Mouse (Mus musculus) cortical plate, adult 2 months (tissue): ENCODE results near the gene Eefsec. TPM values are rescaled to one million over a fixed set of nuclear protein-coding genes. Genes with fewer than 3 reads are reported as not detected.

Experiments used
- H3K27ac ChIP-seq: fragments of 200-500 bp; 2 replicates; pipeline ENCODE4 v1.5.1; 2012; ENCODE audit warnings: low read length, control low read depth, inconsistent platforms; ENCODE audit not compliant: insufficient read depth
- H3K4me1 ChIP-seq: fragments of 200-500 bp; 2 replicates; pipeline ENCODE4 v1.6.1; 2011; ENCODE audit warnings: low read length; ENCODE audit not compliant: control insufficient read depth, insufficient read depth
- H3K4me3 ChIP-seq: fragments of 200-500 bp; 2 replicates; pipeline ENCODE4 v1.5.1; 2011; ENCODE audit warnings: mild to moderate bottlenecking, low read length, control low read depth; ENCODE audit not compliant: insufficient read depth
- CTCF ChIP-seq: fragments of 200-500 bp; IDR thresholded peaks from 2 replicates; pipeline ENCODE4 v1.5.1; 2011; ENCODE audit warnings: mild to moderate bottlenecking, control low read depth, low read length; ENCODE audit not compliant: insufficient read depth; ENCODE audit errors: extremely low read depth
- POLR2A ChIP-seq: fragments of 200-500 bp; IDR thresholded peaks from 2 replicates; pipeline ENCODE4 v1.6.1; 2011; ENCODE audit warnings: mild to moderate bottlenecking, low read length, control low read depth; ENCODE audit not compliant: insufficient read depth; ENCODE audit errors: extremely low read depth
- polyA plus RNA-seq: library from polyadenylated mRNA; depleted of rRNA; stranded (reverse); fragments of >200 nt; gene quantifications from 2 replicates; pipeline ENCODE4 v1.2.3, GENCODE M21; 2012; rRNA removed

Gene Eefsec
- polyA plus RNA-seq, 1 experiment, result 18.3 TPM

DNA sequence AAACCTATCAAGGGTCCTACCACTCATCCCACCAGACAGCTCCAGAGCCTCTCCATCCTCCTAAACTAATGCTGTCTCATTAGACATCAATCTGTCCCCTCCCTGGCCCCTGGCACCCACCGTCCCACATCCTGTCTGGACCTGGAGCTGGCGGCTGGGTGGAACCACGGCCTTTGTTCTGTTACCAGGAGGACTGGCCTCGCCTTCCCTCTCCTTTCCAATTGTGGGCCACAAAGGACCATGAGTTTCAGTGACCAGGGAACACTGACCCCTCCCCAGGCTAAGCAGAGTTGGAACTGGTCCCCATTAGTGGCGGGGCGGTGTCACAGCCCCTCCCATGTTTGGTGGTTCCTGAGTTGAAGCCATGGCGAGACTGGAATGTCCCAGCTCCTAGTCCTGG, 218.8 kb downstream of the Eefsec start:
- TF ChIP-seq POLR2A (no peak), CTCF (no peak)
- H3K4me1 ChIP-seq, result no peaks in the 10 kb centered on the region
- H3K4me3 ChIP-seq, result no peak overlapping the region
- no peak overlapping the region for H3K27ac ChIP-seq

DNA sequence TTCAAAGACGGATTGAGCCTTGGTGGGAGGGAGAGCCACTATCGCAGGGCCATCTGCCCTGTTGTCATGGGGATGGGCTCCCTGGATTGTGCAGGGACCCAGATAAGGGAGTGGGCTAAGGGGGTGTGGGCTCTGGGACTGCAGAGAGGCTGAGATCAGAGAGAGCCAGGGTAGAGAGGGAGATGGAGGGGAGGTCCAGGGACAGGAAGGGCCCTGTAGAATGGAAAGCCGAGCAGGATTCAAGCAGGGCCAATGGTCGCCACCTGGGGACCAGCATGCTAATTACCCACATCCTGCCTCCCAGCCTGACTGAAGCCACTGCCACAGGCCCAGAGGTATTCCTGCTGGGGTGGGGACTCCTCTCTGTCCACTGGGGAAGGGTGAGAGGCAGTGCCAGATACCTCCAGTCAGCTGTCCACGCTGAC, 219.8 kb downstream of the Eefsec start:
- TF ChIP-seq CTCF (no peak), POLR2A (no peak)
- no peaks in the 10 kb centered on the region for H3K4me1 ChIP-seq

DNA sequence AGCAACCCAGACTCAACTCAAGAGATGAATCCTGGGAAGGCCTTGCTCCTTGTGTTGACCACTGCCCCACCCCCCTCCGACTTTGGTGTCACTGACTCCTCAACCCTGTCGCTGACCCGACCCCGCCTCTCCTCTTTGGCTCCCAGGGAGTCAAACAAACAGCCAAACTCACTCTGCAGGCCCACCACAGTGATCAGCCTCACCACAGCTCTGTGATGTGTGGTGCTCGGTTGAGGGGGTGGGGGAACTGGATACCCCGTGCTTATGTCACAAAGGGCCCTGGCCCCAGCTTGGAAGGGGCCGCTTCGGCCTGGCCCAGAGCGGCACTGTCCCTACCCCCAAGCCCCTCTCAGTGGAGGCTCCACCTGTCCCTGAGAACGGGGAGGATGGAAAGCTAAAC, 224.4 kb downstream of the Eefsec start, which contains the start of gene Dnajb8:
Dnajb8 (plus strand) TSS at position 301 of the 400 bp plus-strand sequence.
- Histone ChIP-seq H3K27ac (no peak within 1 kb of the TSS), H3K4me3 (no peak within 1 kb of the TSS), H3K4me1 (no peaks in the 10 kb centered on the region)
- TF ChIP-seq CTCF (no peak), POLR2A (no peak)

More for the DNA sequence above, 219.8 kb downstream of the Eefsec start:
- Histone ChIP-seq H3K4me3 (no peak overlapping the region), H3K27ac (no peak overlapping the region)

DNA sequence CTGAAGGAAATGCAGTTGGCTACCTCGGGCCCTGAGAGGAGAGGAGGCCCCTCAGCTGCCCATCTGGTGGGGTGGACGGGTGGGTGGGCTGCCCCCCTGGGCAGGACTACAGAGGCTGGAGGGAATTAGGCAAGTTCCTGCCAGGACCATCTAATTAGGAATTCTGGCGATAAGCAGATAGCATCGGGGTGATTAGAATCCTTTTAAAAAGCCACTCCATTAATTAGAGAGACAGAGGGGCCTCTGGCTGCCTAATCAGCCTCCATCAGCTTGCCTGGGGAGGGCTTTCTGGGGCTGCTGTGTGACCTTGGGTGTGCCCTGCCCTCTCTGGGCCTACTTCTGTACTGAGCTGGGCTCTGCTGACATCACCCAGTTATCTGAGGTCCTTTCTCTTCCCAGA, 227.2 kb downstream of the Eefsec start:
- TF ChIP-seq POLR2A (no peak), CTCF (no peak)
- Histone ChIP-seq H3K4me1 (no peaks in the 10 kb centered on the region), H3K27ac (no peak overlapping the region), H3K4me3 (no peak overlapping the region)

DNA sequence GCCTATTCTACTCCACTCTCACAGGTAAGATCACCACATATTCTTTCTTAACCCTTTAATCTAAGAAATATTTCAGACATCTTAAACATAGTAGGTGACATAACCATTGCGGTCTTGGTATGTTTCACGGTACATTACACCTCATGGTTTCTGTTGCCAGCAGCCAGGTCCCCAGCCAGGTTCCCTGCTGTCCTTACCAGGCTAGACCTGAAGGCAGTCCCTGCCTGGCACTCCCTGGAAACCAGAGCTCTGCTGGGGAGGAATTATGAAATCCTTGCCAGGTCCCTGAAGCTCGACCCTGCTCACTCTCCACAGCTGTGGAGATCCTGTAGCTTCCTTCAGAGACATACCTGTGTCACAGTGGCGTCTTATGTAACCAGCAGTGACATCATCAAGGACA, 230.1 kb downstream of the Eefsec start:
- no peak overlapping the region for H3K4me3 ChIP-seq
- TF ChIP-seq CTCF (no peak), POLR2A (no peak)

DNA sequence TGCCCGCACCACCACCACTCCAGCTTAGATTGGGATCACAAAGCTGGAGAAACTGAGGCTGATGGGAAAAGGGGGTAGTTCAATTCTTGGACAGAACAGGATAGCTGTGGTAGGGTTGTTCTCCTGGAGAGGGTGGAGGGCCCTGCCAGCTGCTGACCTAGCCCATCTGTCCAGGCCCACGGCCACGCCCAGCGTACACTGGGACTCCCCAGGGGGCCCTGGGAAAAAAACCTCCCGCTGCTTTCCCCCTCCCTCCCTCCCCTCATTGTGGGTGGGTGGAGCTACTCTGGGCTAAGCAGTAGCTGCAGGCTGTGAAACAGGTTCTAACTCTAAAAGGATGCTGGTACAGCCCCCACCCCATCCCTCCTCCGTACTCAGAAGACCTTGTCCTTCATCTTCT, 230.5 kb downstream of the Eefsec start:
- no peak overlapping the region for H3K4me3 ChIP-seq
- TF ChIP-seq CTCF, result no peak
- no peak for TF ChIP-seq POLR2A
- H3K27ac ChIP-seq, result no peak overlapping the region
- H3K4me1 ChIP-seq, result no peaks in the 10 kb centered on the region

More for the DNA sequence above, 230.1 kb downstream of the Eefsec start:
- Histone ChIP-seq H3K27ac (no peak overlapping the region), H3K4me1 (no peaks in the 10 kb centered on the region)

DNA sequence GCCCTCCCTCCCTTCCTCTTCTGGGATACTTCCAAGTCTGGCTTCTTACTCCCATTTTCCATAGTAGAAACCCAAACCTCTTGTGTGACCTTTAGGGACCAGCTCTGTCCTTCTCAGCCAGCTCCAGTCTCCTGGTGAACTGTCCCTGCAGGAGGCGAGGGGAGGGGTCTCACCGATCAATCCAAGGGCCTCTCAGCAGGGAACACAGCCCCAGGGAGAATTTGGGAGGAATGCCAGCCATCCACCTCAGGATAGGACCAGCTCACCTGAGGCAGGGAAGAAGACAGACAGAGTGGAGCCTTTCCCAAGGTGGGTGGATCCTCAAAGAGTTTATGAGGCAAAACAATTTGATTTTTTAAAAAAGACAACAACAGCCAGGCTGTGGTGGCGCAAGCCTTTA, 236.2 kb downstream of the Eefsec start:
- H3K27ac ChIP-seq, result no peak overlapping the region
- TF ChIP-seq POLR2A (no peak), CTCF (no peak)
- no peak overlapping the region for H3K4me3 ChIP-seq
- H3K4me1 ChIP-seq, result no peaks in the 10 kb centered on the region

DNA sequence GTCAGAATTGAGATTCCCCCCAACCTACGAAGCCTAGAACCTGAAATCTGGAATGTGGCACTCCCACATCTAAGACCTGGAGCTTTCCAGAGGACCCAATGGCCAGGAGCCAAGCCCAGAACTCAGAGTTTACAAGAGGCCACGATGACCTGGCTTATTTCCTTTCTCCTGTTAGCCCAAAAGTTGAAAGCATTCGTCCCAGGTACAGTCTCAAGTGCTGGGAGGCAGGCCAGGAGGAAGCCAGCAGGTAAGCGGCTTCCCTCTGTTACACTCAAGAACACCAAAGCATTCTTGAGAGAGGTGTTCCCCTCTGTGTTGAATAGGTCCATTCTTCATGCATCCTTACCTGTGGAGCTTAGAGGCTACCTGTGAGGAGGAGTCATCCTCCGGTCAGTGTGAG, 236.9 kb downstream of the Eefsec start:
- no peak for TF ChIP-seq POLR2A
- TF ChIP-seq CTCF, result no peak
- no peak overlapping the region for H3K4me3 ChIP-seq
- H3K4me1 ChIP-seq, result no peaks in the 10 kb centered on the region
- no peak overlapping the region for H3K27ac ChIP-seq

DNA sequence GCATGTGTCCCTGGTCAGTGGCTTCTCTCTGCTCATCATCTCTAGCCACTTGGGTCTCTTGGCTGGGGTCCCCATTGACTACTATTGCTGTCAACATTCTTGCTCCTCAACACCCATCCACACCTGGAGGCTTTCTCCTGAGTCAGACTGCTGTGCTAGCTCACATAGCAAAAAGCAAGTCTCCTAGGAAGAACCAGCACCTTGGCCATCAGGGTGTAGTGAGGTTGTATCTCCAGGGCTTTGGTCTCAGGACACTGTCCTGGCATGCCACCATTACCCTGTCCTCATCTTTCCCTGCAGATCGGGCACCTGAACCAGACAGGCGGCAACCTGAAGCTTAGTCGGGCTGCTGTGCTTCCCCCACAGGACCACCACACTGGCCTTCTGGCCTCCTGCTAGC, 238.0 kb downstream of the Eefsec start:
- H3K4me3 ChIP-seq, result no peak overlapping the region
- no peak overlapping the region for H3K27ac ChIP-seq
- TF ChIP-seq POLR2A, result no peak
- no peak for TF ChIP-seq CTCF
- no peaks in the 10 kb centered on the region for H3K4me1 ChIP-seq

DNA sequence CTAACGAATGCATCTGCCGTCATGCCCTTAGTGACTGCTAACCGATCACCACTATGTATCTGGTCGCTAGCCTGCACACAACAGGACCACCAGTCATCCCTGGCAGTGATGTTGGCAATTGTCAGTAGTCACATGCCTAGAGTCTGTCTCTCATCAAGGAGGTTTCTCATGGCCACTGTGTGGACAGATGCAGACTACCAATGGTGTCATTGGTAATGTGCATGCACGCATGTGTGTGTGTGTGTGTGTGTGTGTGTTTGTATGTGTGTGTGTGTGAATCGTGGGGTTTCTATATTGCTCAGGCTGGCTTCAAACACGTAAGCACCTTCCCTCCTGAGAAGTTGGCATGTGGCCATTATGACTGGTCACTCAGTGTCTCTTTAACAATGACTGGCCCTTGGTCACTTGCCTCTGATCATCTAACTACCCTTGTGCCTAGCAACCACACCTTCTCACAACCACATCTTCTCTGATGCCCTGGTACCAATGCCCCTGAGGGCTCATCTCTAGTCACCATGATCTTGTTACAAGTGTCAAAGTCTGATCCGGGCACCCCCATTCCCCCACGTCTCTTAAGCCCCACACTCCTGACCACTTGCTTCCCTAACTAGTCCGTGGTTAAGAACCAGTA, 238.8 kb downstream of the Eefsec start:
- H3K4me3 ChIP-seq, result no peak overlapping the region
- TF ChIP-seq POLR2A, result no peak
- no peak for TF ChIP-seq CTCF
- H3K4me1 ChIP-seq, result no peaks in the 10 kb centered on the region
- H3K27ac ChIP-seq, result no peak overlapping the region

Other genes with a start within 250 kb of the Eefsec start
- gene Dnajb8, start 224.3 kb downstream of the Eefsec start, polyA plus RNA-seq, result not detected in 2 replicates
- 48.0 and 48.2 TPM in 2 replicates for gene Ruvbl1, start 18.9 kb upstream of the Eefsec start, polyA plus RNA-seq
- 86.3 and 89.3 TPM in 2 replicates for gene Sec61a1, start 72.4 kb upstream of the Eefsec start, polyA plus RNA-seq
- 0.26 and 0.31 TPM in 2 replicates for gene Kbtbd12, start 191.4 kb upstream of the Eefsec start, polyA plus RNA-seq